Mouse (Mus musculus): ENCODE results near the gene Nbea.

GRCm38 (mm10) chr3:55713856-55714255 lies 469.6 kb downstream of the Nbea start:
- no peak for TF ChIP-seq CTCF (conservative IDR thresholded peaks at IDR 0.05; ENCODE audit: low read length)
- TF ChIP-seq NANOG (IDR thresholded peaks at IDR 0.05; ENCODE audit: borderline replicate concordance, low read length) = no peak
- TF ChIP-seq POU5F1 (IDR thresholded peaks at IDR 0.05; ENCODE audit: borderline replicate concordance, low read length) = no peak

Measured in E14TG2a.4 (cell line).